Mouse (Mus musculus) spleen, postnatal 36 days (tissue): ENCODE results near the gene Ern1.
"Not testable (repeated sequence)": the region's sequence is repeated elsewhere in the genome, so short reads cannot be mapped to it uniquely, and the experiment has no call there.

Source experiments
- DNase-seq, 2 experiments: peaks; one replicate each; pipeline ENCODE4 v3.0.0; 2022; ENCODE audit warnings: low spot score in 2 of 2, mixed read lengths in 1 of 2

Ern1 gene

GRCm38 (mm10) chr11:106481651-106482050 lies 6.0 kb downstream of the Ern1 start:
- no peak for DNase-seq

DNA sequence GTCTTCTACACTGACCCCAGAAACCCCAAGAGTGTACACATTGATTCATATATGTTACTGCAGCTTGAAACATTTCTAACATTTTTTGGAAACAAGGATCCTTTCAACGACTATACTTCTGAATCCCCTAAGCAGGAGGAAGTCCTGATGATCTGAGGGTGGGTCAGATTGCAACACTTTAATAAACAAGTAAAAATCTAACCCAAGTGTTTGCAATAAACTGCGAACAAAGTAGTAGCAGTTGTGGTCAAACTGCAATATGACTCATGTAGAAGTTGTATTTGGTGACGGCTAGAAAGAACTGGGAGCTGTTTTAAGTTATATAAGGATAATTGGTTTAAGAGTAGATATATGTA lies 7.1 kb downstream of the Ern1 start:
- no peak for DNase-seq

DNA sequence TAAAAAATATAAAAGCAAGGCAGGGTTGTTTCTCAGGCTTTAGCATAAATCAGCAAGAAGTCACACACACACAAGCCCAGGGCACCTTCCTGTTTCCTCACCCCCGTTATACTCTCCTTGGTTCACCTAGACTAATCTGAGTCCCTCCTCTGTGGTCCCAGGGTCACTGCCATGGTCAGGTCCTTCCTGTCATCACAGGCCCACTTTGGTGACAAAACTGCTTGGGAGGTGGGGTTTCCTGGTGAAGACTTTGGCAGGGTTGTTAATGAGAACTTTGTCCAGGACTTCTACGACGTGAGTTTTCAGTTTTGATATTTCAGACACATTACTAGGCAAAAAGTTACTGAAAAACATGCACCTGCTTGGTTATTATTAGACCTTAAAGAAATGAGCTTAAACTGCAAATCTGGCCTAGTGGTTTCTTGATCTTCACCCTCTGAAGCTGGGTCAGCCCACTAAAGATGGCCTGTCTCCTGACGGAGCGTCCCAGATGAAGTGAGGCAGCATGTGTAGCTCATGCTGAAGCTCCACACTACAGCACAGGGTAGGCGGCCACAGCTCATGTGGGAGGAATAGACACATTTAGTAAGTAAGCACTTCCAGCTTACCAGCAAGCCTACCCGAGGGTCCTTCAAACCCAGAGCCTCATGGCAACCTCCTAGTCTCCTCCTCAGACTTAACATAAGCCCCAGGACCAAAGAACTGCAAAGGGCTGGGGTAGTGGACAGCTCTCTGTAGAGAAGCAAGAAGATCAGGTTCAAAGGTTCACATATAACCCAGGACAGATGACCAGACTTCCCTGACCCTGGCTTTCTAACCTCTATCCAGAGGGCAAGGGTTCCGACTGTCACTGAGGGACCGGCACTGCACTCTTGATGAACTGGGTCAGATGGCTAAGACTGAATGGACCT lies 7.8 kb downstream of the Ern1 start:
- DNase-seq = no peak

DNA sequence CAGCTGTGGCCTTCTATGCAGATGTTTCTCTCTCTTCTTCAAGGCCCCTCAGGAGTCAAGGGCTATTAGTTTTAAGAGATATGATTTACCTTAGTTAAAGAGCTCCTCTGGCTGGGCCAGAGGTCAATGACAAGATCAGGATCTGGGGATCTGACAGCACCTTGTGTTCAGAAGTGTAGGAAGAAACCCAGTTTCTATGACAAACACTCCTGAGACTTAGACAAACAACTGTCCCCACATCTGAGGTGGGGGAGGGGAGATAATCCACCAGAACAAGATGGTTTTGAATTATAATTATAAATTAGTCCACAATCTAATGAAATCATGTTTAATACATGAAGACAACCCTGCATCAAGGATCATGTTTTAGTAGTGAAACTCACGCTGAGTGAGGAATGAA lies 8.9 kb downstream of the Ern1 start:
- no peak for DNase-seq

- no peak for DNase-seq
These were observed 10.0 kb downstream of the Ern1 start for GRCm38 (mm10) chr11:106477505-106478160.

- no peak for DNase-seq
These were observed 12.3 kb downstream of the Ern1 start for GRCm38 (mm10) chr11:106475309-106475708.

DNA sequence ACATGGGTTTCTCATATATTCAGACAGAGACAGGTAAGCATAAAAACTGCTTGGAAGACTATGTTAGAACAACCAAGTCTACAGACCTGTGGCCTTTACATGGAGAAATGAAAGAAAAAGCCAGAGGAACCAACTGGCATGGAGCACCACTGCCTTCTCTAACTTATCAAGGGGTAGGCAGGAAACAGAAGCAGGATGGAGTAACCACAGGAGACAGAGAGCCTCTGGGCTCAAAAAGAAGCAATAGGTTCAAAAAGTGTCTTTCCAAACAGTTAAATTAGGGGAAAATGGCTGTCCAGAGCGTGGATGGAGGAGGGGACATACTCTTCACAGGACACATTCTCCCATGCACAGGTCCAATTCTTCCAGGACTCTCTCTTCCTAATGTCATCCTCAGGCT lies 16.0 kb downstream of the Ern1 start:
- DNase-seq = no peak

- DNase-seq = no peak
These were observed 19.1 kb downstream of the Ern1 start for GRCm38 (mm10) chr11:106468509-106468908.

- no peak for DNase-seq
These were observed 21.7 kb downstream of the Ern1 start for GRCm38 (mm10) chr11:106465932-106466331.

DNA sequence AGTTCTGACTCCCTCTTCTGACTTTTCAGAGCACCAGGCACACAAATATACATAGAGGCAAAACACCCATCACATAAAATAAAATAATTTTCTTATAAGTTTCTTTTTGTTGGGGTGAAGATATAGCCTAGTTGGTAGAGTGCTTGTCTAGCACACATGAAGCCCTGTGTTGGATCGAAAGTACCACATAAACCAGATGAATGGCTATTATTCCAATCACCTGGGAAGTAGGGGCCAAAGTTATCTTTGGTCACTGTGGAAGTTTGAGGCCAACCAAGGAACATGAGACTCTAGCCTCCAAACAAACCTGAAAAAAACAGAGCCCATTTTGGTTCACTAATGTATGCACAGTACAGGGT lies 22.1 kb downstream of the Ern1 start:
- DNase-seq = no peak

DNA sequence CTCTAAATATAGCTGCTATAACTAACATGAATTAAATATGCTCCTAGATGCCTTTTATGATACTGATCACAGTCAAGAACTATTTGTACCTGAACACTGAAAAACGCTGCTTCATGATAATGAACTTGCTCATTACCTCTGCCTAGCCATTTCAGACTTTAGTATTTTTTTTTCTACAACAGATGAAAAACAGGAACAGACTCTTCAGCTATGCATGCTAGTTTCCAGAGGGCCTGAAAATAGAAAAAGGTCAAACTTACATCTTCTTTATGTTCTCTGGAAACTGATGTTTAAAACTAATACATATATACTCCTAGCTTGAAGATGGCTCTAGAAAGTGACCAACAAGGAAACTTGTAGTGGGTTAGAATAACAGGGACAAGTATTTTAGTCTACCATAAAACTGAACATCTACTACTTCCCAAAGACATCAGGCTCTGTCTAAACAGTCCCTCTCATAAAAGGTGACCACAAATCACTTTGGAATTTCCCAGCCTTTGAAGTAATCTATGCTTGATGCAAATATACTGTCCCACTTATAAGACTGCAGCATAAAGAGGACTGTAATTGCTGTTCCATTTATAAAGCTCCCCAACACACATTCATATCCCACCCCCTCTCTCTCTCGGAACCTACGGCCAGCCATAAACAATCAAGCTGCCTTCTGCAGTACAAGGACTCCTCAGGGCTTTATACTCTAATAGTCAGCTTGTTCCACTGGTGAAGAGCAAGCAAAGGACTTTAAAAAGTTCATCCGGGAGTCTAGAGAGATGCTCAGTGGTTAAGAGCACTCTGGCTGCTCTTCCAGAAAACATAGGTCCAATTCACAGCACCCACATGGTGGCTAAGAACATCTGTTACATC lies 22.7 kb downstream of the Ern1 start:
- DNase-seq = no peak

- no peak for DNase-seq
These were observed 23.8 kb downstream of the Ern1 start for GRCm38 (mm10) chr11:106463845-106464244.

DNA sequence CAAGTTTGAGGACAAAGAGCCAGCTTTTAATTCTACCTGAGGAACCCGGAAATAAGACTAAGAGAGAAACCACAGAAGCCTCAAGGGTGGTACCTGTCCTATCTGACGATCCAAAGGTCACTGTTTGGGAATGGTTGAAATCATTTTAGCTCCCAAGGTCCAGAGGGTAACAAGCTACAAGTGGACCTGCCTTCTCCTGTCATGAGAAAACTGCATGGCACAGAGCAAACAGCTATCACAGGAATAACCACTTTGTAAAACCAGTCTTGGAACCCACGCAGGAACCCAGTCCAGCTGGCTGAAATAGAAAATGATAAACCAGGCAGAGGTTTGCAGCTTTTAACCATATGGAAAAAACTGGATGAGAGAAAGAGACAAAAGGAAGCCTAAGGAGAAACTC lies 25.3 kb downstream of the Ern1 start:
- no peak for DNase-seq

DNA sequence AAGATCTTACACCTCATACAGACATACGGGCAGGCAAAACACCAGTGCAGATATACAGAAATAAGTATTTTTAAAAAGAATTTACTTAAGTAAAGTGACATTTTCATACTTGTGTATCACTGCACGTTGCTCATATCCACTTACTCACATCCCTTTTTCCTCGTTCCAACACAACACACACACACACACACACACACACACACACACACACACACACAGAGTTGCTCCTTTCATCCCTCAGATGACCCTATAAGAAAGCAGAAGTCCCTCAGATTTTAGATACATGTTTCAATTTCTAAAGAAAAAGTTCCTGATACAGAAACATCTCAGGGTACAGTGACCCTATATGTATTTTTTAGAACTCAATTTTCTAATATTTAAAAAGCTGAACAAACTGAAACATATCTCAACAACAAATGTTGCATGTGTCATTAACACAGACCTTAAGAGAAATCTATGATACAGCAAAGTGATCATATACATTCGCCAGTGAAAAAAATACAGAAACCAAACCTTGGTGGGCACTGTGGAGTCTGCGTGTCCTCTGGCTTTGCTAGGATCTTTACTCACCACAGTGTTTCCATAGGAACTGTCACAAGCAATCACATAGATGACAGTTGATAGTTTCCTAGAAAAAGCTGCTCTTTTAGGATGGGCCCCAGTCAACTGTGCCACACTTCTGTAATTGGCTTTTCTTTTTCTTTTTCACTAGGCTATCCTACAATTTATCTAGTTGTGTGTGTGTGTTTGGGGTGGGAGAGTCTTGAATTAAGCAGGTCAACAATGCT lies 26.3 kb downstream of the Ern1 start:
- DNase-seq = no peak

- no peak for DNase-seq
These were observed 27.0 kb downstream of the Ern1 start for GRCm38 (mm10) chr11:106460671-106461070.

- DNase-seq = no peak
These were observed 29.1 kb downstream of the Ern1 start for GRCm38 (mm10) chr11:106458540-106458939.

DNA sequence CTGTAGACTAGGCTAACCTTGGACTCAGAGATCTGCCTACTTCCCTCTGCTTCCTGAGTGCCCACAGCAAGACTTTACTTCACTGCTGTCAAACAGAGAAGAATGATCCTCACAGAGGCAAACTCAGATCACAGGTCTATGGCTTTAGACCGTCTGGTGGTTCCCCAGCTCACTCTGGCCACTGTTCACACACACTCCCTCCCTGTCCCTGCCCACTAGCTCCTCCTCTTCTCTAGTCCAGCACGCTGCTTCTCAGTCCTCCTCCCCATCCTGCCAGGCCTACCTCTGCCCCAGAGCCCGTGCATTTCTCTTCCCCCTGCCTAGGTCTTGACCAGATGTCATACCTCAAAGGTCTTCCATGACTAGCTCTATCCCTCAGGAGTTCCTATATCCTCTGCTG lies 44.0 kb downstream of the Ern1 start:
- no peak for DNase-seq

DNA sequence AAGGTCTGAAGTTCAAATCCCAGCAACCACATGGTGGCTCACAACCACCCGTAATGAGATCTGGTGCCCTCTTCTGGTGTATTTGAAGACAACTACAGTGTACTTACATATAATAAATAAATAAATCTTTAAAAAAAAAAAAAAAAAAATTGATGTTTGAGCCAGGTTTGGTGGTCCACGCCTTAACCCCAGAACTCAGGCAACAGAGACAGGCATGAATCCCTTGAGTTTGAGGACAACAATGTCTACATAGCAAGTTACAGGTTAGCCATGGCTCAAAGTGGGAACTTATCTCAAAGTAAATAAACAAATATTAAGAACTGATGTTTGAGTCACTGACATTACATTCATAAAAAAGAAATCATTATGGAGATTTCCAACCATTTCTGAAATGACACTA lies 45.1 kb downstream of the Ern1 start:
- not testable (repeated sequence) for DNase-seq

DNA sequence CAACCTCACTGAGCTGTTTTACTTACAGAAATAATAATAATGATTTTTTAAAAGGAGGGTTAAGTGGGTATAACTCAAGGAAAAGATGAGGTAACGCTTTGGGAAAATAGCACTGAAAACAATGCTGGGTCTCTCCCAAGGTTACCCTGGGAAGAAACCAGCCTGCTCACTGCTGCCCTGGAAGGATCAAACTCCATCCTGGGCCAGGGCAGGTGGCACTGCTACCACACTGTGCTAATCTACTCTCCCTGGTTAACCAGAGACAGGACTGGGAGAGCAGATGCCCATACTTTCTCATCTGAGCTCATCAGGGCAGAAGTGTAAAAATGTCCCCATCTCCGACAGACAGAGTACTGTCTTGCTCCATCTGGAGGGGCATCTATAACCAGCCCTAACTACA lies 47.3 kb downstream of the Ern1 start:
- no peak for DNase-seq

- no peak for DNase-seq
These were observed 48.3 kb downstream of the Ern1 start for GRCm38 (mm10) chr11:106439355-106439754.

DNA sequence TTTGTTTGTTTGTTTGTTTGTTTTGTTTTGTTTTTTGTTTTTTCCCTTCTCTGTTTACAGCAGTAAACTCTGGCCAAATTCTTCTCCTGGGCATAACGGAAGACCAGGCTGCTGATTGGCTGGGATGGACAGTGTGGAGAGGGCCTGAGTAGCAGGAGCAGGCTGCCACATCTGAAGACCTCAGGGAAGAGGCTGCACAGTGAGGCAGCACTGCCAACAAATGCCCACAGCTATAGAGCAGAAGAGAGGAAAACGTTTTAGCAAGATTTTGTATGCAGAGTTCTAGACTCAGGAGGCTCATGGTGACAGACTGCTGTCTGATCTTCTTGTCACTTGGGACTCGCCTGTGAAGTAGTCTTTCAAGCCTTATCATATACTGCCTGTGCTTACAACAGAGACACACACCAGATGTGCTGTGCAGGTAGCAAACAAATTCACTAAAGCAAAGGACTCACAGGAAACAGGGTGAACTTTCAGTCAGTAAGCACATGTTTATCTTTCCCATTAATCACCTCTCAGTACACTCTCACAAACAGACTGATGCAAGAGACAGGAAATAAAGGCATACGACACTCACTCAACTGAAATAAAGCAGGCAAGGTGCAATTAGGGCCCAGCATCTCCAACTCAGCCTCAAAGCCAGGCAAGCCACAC lies 49.0 kb downstream of the Ern1 start:
- DNase-seq = no peak
